8 mouse cellular contexts compared by ENCODE assay signal in the genomic region with DNA sequence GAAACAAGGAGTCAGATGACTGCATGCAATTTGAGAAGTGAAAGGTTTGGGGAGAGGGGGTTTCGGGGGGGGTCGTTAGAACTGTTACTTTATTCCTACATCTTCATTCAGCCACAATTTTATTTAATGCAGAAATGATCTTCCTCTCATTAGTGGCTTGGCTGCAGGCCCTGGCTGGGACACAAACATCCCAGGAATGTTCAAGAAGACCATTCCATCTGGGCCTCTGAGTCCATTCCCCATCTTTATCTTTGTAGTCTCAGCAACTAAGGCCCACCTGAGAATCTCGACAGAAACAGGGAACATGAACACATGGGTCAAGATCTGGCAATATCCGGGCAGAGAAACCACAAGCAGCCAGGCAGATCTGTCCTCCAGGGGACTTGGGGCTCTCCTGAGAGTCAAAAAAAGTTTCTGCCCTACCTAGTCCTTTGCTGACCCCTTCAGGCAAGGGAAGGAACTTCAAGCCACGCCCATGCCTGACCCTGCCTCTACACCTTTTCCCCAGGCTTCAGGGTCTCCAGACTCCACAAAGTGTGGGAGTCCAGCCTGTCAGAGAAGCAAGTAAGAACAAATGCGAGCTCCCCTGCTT. TPM values are rescaled to one million over a fixed set of nuclear protein-coding genes. Genes with fewer than 3 reads are reported as not detected.
DNase-seq lines count a peak whose midpoint lies in the region; ATAC-seq and TF ChIP-seq lines count a peak whose summit lies in the region.

No protein-coding gene starts in this region.

- no peaks in the 10 kb centered on the region for H3K4me1 ChIP-seq in stomach, postnatal 0 days (replicated peaks; ENCODE audit: control insufficient read depth, insufficient read depth)

- peak; percentile 84 for TF ChIP-seq CTCF in stomach, postnatal 0 days (IDR thresholded peaks at IDR 0.05; ENCODE audit: low read depth)

- H3K27ac ChIP-seq in stomach, postnatal 0 days (replicated peaks), result no peak overlapping the region

- DNase-seq in heart, adult 11 months, result peak; percentile 90
- no peak for DNase-seq in heart, postnatal 25 days (ENCODE audit: low spot score)
- peak; percentile 83 for DNase-seq in Muller cell, postnatal 12 days (ENCODE audit: inconsistent ontology term)
- DNase-seq in cerebellum, adult 8-10 months, result peak; percentile 73
- DNase-seq in gastrocnemius, postnatal 25 days, result peak; percentile 35
- peak; percentile 13 to 33 for DNase-seq in layer of hippocampus, postnatal 14 days (ENCODE audit: low spot score in 2 of 2)
- peak; percentile 70 for DNase-seq in stomach, postnatal 0 days (ENCODE audit: low spot score)

- ATAC-seq in megakaryocyte progenitor cell, adult 5-6 weeks (replicated peaks; ENCODE audit: poor library complexity), result peak; percentile 100
- peak; percentile 40; the same call in 1 of the 2 replicates for ATAC-seq in stomach, postnatal 0 days (ENCODE audit: low FRiP score, low TSS enrichment)

- H3K4me2 ChIP-seq in stomach, postnatal 0 days (replicated peaks; ENCODE audit: low read depth), result no peak overlapping the region

- H3K9me3 ChIP-seq in stomach, postnatal 0 days (ENCODE audit: control insufficient read depth, low read length), result no peaks in the 10 kb centered on the region

- intact Hi-C loops in heart, postnatal 25 days (cut with DNase I), result loop anchor here (1.0 to 5.0 kb wide), 2 partner anchors 167 to 291 kb away; no protein-coding TSS in a partner anchor

- WGBS in stomach, postnatal 0 days, result 26% methylated on average over 6 of the region's 6 CpGs

- H3K36me3 ChIP-seq in stomach, postnatal 0 days (ENCODE audit: control insufficient read depth, insufficient read depth, low read length), result no peaks in the 10 kb centered on the region

- H3K4me3 ChIP-seq in stomach, postnatal 0 days (ENCODE audit: low read depth, low read length), result no peak overlapping the region

- H3K27me3 ChIP-seq in stomach, postnatal 0 days (ENCODE audit: control insufficient read depth, insufficient read depth, low read length), result no peaks in the 10 kb centered on the region

- H3K9ac ChIP-seq in stomach, postnatal 0 days (ENCODE audit: low read length), result no peak overlapping the region

- no peak for TF ChIP-seq EP300 in stomach, postnatal 0 days (optimal IDR thresholded peaks at IDR 0.05)

RNA-seq across cellular contexts. Expression of gene Dhrs4, which starts 40.3 kb away (rescaled TPM):
- 100 to 1,000 TPM in 1 of 2 experiments, 10 to 100 TPM in 1; 99.7 to 119 TPM for total RNA-seq in heart, postnatal 25 days (2021)
- total RNA-seq in gastrocnemius, postnatal 25 days (2021), result 10 to 100 TPM; 42.1 to 47.7 TPM
- 10 to 100 TPM; 17.0 to 21.9 TPM for total RNA-seq in layer of hippocampus, postnatal 14 days (2021)
- total RNA-seq in megakaryocyte progenitor cell, adult 5-6 weeks (2015), result 38.9 and 48.0 TPM in 2 replicates
- 58.8 and 67.3 TPM in 2 replicates for total RNA-seq in megakaryocyte progenitor cell, adult 5-6 weeks (2017)
- 53.7 and 54.5 TPM in 2 replicates for polyA plus RNA-seq in stomach, postnatal 0 days (2015; fragmentation: Nextera tagmentation; extraction: Ambion mirVana)

RNA-seq across cellular contexts. Expression of gene Carmil3, which starts 52.2 kb away (rescaled TPM):
- total RNA-seq in heart, postnatal 25 days (2021), result 1 to 10 TPM; 2.3 to 2.4 TPM
- total RNA-seq in gastrocnemius, postnatal 25 days (2021), result under 1 TPM; 0.33 to 0.40 TPM
- 10 to 100 TPM; 68.3 to 97.6 TPM for total RNA-seq in layer of hippocampus, postnatal 14 days (2021)
- 0.05 and 0.15 TPM in 2 replicates for total RNA-seq in megakaryocyte progenitor cell, adult 5-6 weeks (2015)
- total RNA-seq in megakaryocyte progenitor cell, adult 5-6 weeks (2017), result not detected in 2 replicates
- polyA plus RNA-seq in stomach, postnatal 0 days (2015; fragmentation: Nextera tagmentation; extraction: Ambion mirVana), result 0.46 and 0.81 TPM in 2 replicates

Comparison
In these comparisons a context has a peak if more than half of its experiments do, and no peak if none do; other contexts are left out.
1. RNA of gene Carmil3, which starts 52.2 kb away (total RNA-seq): 68.3 to 97.6 TPM in layer of hippocampus, postnatal 14 days; 2.3 to 2.4 TPM in heart, postnatal 25 days, 0.33 to 0.40 TPM in gastrocnemius, postnatal 25 days and 0.05 to 0.15 TPM in megakaryocyte progenitor cell, adult 5-6 weeks; every median in the first group is over 10 times any median in the second.